Mouse (Mus musculus) intestine, embryonic 14.5 days (tissue): ENCODE results near the gene Prrt3. TPM values are rescaled to one million over a fixed set of nuclear protein-coding genes. Genes with fewer than 3 reads are reported as not detected.

Experiments used
- ATAC-seq: fragments of 200-750 bp; cut with Nextera tagmentation; replicated peaks from 2 replicates; pipeline ENCODE4 v1.8.0; 2017; ENCODE audit warnings: low read depth, moderate number of reproducible peaks, moderate TSS enrichment, moderate library complexity; ENCODE audit not compliant: low FRiP score, low TSS enrichment
- DNase-seq: peaks from one replicate; pipeline ENCODE4 v3.0.0-alpha.2; 2018; ENCODE audit warnings: low spot score
- H3K27ac ChIP-seq: fragments of 300-500 bp; sonication (generic); 2 replicates; pipeline ENCODE4 v1.5.1; 2014; ENCODE audit warnings: low read depth, mild to moderate bottlenecking, control low read depth
- H3K27me3 ChIP-seq: fragments of 300-500 bp; sonication (generic); replicated peaks from 2 replicates; pipeline ENCODE4 v1.6.1; 2014; ENCODE audit warnings: low read length, control low read depth; ENCODE audit not compliant: control insufficient read depth, insufficient read depth
- H3K36me3 ChIP-seq: fragments of 300-500 bp; sonication (generic); 2 replicates; pipeline ENCODE4 v1.6.1; 2014; ENCODE audit warnings: low read length, control low read depth; ENCODE audit not compliant: control insufficient read depth, insufficient read depth
- H3K4me1 ChIP-seq: fragments of 300-500 bp; sonication (generic); replicated peaks from 2 replicates; pipeline ENCODE4 v1.6.1; 2014; ENCODE audit warnings: low read length, control low read depth, mixed read lengths; ENCODE audit not compliant: control insufficient read depth, insufficient read depth
- H3K4me2 ChIP-seq: fragments of 300-500 bp; sonication (generic); 2 replicates; pipeline ENCODE4 v1.6.1; 2014; ENCODE audit warnings: low read length
- H3K4me3 ChIP-seq: fragments of 300-500 bp; sonication (generic); 2 replicates; pipeline ENCODE4 v1.5.1; 2014; ENCODE audit warnings: low read depth, low read length, control low read depth, mixed read lengths
- H3K9ac ChIP-seq: fragments of 300-500 bp; sonication (generic); 2 replicates; pipeline ENCODE4 v1.6.1; 2014; ENCODE audit warnings: mild to moderate bottlenecking, low read length
- H3K9me3 ChIP-seq: fragments of 300-500 bp; sonication (generic); 2 replicates; pipeline ENCODE4 v1.6.1; 2016; ENCODE audit warnings: low read length, control low read depth; ENCODE audit not compliant: control insufficient read depth
- WGBS: fragments of 180-500 bp; shearing (Covaris S2); extraction: QIAGEN DNeasy Blood & Tissue Kit; methylation state at CpG from one replicate; pipeline ENCODE4 v1.1.7; 2014; 5-methylcytosine and 5-hydroxymethylcytosine counted together
- microRNA-seq: library from miRNA; unstranded; fragments of <30 nt; microRNA quantifications from one replicate; pipeline ENCODE4, GENCODE M21; 2016
- polyA plus RNA-seq: library from polyadenylated mRNA; unstranded; fragments of >200 nt; fragmentation: Nextera tagmentation; extraction: Ambion mirVana; gene quantifications from 2 replicates; pipeline ENCODE4 v1.2.1, GENCODE M21; 2014

Gene Prrt3
- polyA plus RNA-seq, 1 experiment from 2014 or later = 0.32 TPM

DNA sequence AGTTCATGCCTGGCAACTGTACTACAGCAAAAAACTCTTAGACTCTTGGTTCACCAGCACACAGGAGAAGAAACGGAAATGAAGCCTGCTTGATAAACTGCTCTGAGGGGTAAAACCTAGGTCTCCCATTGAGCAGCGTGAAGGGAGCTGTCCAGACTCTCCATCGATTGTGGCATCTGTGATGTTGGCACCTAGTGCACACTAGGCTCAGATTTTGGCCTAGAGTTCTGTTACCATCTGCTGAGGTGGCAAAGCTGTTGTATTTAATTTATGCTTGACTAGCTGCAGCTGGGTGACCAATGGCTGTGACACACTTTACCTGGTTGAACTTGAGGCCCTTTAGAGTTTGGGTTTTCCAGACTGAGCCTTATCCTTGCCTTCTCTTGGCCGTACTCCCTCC lies 54.1 kb downstream of the Prrt3 start:
- no peak overlapping the region for H3K4me3 ChIP-seq
- 88% methylated on average over 4 of the region's 4 CpGs for WGBS
- peaks cover 7% of the 10 kb centered on the region for H3K4me1 ChIP-seq
- H3K4me2 ChIP-seq = no peak overlapping the region
- DNase-seq (no peak), ATAC-seq (no peak)
- no peak overlapping the region for H3K27ac ChIP-seq
- no peaks in the 10 kb centered on the region for H3K9me3 ChIP-seq
- H3K36me3 ChIP-seq = peaks cover 25% of the 10 kb centered on the region
- no peaks in the 10 kb centered on the region for H3K27me3 ChIP-seq
- H3K9ac ChIP-seq = no peak overlapping the region

DNA sequence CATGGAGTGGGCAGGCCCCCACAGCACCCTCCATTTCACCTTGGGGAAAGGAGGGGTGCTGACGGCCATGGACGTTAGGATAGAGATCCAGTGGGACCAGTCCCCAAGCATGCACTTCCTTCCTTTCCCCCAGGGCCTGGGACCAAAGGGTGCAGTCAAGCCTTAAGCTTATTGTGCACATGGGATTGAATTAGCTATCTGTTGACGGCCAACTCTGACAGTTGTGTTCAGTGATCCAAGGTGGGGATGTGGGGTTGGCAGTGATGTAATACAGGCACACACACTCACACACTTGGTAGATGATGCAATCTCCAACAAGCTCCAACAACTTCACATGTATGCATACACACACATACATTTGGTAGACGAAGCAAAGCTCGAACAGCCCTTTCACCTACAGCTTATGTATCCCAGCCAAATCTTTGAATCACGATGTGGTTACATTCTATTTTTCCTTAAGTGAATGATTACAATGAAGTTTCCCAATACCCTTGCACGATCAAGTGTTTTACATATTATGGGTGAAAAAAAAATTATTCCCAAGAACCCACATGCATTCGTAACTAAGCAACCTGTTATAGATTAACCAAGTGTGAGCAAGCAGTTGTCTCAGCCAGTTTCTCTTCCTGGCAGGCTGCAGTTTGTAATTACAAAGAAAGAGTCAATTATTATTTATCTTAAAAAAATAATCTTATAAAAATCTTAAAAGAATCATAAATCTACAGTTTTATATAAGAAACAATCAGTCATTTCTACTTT lies 57.3 kb downstream of the Prrt3 start:
- H3K4me2 ChIP-seq = no peak overlapping the region
- 79% methylated on average over 6 of the region's 8 CpGs for WGBS
- H3K27ac ChIP-seq = no peak overlapping the region
- ATAC-seq (no peak), DNase-seq (no peak)
- no peaks in the 10 kb centered on the region for H3K9me3 ChIP-seq
- H3K36me3 ChIP-seq = peaks cover 25% of the 10 kb centered on the region
- H3K4me3 ChIP-seq = no peak overlapping the region
- H3K27me3 ChIP-seq = no peaks in the 10 kb centered on the region
- H3K4me1 ChIP-seq = peaks cover 7% of the 10 kb centered on the region
- H3K9ac ChIP-seq = no peak overlapping the region

Small RNAs within 50 kb of the gene (microRNA-seq; reads per million reads assigned to microRNA genes)
- gene Gm23365 = not detected

Other genes with a start within 250 kb of the Prrt3 start
- 0.05 and 0.12 TPM in 2 replicates for gene Cpne9, start 219.6 kb downstream of the Prrt3 start, polyA plus RNA-seq
- 21.0 and 21.6 TPM in 2 replicates for gene Brpf1, start 194.8 kb downstream of the Prrt3 start, polyA plus RNA-seq
- 12.7 and 14.2 TPM in 2 replicates for gene Ogg1, start 175.0 kb downstream of the Prrt3 start, polyA plus RNA-seq
- 94.8 and 101 TPM in 2 replicates for gene Camk1, start 157.9 kb downstream of the Prrt3 start, polyA plus RNA-seq
- 50.5 and 53.4 TPM in 2 replicates for gene Tada3, start 124.0 kb downstream of the Prrt3 start, polyA plus RNA-seq
- 221 and 234 TPM in 2 replicates for gene Arpc4, start 123.8 kb downstream of the Prrt3 start, polyA plus RNA-seq
- gene Ttll3, start 112.7 kb downstream of the Prrt3 start, polyA plus RNA-seq = 2.5 and 4.0 TPM in 2 replicates
- gene Rpusd3, start 82.6 kb downstream of the Prrt3 start, polyA plus RNA-seq = 21.9 and 27.4 TPM in 2 replicates
- 2.2 and 3.1 TPM in 2 replicates for gene Cidec, start 66.2 kb downstream of the Prrt3 start, polyA plus RNA-seq
- 80.0 and 84.6 TPM in 2 replicates for gene Jagn1, start 59.4 kb downstream of the Prrt3 start, polyA plus RNA-seq
- gene Il17re, start 43.4 kb downstream of the Prrt3 start, polyA plus RNA-seq = 8.4 and 9.0 TPM in 2 replicates
- gene Il17rc, start 30.5 kb downstream of the Prrt3 start, polyA plus RNA-seq = 15.3 and 18.5 TPM in 2 replicates
- 20.1 and 20.2 TPM in 2 replicates for gene Creld1, start 18.6 kb downstream of the Prrt3 start, polyA plus RNA-seq
- gene Emc3, start 29.7 kb upstream of the Prrt3 start, polyA plus RNA-seq = 84.7 and 89.7 TPM in 2 replicates
- 13.1 and 13.9 TPM in 2 replicates for gene Fancd2, start 29.8 kb upstream of the Prrt3 start, polyA plus RNA-seq
- 0.20 and 0.22 TPM in 2 replicates for gene Fancd2os, start 98.8 kb upstream of the Prrt3 start, polyA plus RNA-seq
- gene Brk1, start 102.8 kb upstream of the Prrt3 start, polyA plus RNA-seq = 238 and 245 TPM in 2 replicates
- gene Vhl, start 122.0 kb upstream of the Prrt3 start, polyA plus RNA-seq = 41.6 and 45.1 TPM in 2 replicates
- 5.7 and 8.2 TPM in 2 replicates for gene Irak2, start 136.5 kb upstream of the Prrt3 start, polyA plus RNA-seq
- gene Tatdn2, start 195.1 kb upstream of the Prrt3 start, polyA plus RNA-seq = 0.98 and 1.4 TPM in 2 replicates
- 2.2 and 19.4 TPM in 2 replicates for gene Ghrl, start 217.9 kb upstream of the Prrt3 start, polyA plus RNA-seq
- 247 and 250 TPM in 2 replicates for gene Sec13, start 238.8 kb upstream of the Prrt3 start, polyA plus RNA-seq